Mouse (Mus musculus) kidney, postnatal 0 days (tissue): ENCODE results near the gene Copz1. TPM values are rescaled to one million over a fixed set of nuclear protein-coding genes. Genes with fewer than 3 reads are reported as not detected.

Experiments
- ATAC-seq: fragments of 200-750 bp; cut with Nextera tagmentation; replicated peaks from 2 replicates; pipeline ENCODE4 v1.8.0; 2017; ENCODE audit warnings: low read depth, moderate number of reproducible peaks, moderate TSS enrichment, moderate library complexity; ENCODE audit not compliant: low FRiP score
- DNase-seq: peaks from one replicate; pipeline ENCODE4 v3.0.0-alpha.2; 2016; ENCODE audit warnings: low spot score
- H3K27ac ChIP-seq: fragments of 300-500 bp; sonication (generic); 2 replicates; pipeline ENCODE4 v1.5.1; 2014; ENCODE audit warnings: mild to moderate bottlenecking
- H3K27me3 ChIP-seq: fragments of 300-500 bp; sonication (generic); 2 replicates; pipeline ENCODE4 v1.6.1; 2014; ENCODE audit warnings: low read length, mixed read lengths; ENCODE audit not compliant: insufficient read depth
- H3K36me3 ChIP-seq: fragments of 300-500 bp; sonication (generic); 2 replicates; pipeline ENCODE4 v1.6.1; 2014; ENCODE audit warnings: low read length, mixed read lengths; ENCODE audit not compliant: insufficient read depth
- H3K4me1 ChIP-seq: fragments of 300-500 bp; sonication (generic); replicated peaks from 2 replicates; pipeline ENCODE4 v1.6.1; 2014; ENCODE audit warnings: antibody characterized with exemption, low read length, mixed read lengths; ENCODE audit not compliant: insufficient read depth
- H3K4me2 ChIP-seq: fragments of 300-500 bp; sonication (generic); 2 replicates; pipeline ENCODE4 v1.6.1; 2014; ENCODE audit warnings: mild to moderate bottlenecking, low read length, moderate library complexity, mixed read lengths
- H3K4me3 ChIP-seq: fragments of 300-500 bp; sonication (generic); replicated peaks from 2 replicates; pipeline ENCODE4 v1.5.1; 2014; ENCODE audit warnings: low read depth, low read length
- H3K9ac ChIP-seq: fragments of 300-500 bp; sonication (generic); 2 replicates; pipeline ENCODE4 v1.6.1; 2014; ENCODE audit warnings: low read depth, low read length
- H3K9me3 ChIP-seq: fragments of 300-500 bp; sonication (generic); replicated peaks from 2 replicates; pipeline ENCODE4 v1.6.1; 2016; ENCODE audit warnings: low read length, inconsistent platforms, mixed read lengths
- CTCF ChIP-seq: IDR thresholded peaks from 2 replicates; pipeline ENCODE4 v1.5.1; 2016; ENCODE audit warnings: antibody characterized with exemption, low read depth, mild to moderate bottlenecking, moderate library complexity
- WGBS: fragments of 180-500 bp; shearing (Covaris S2); extraction: QIAGEN DNeasy Blood & Tissue Kit; methylation state at CpG from one replicate; pipeline ENCODE4 v1.1.7; 2014; 5-methylcytosine and 5-hydroxymethylcytosine counted together
- polyA plus RNA-seq: library from polyadenylated mRNA; unstranded; fragments of >200 nt; fragmentation: Nextera tagmentation; extraction: Ambion mirVana; gene quantifications from 2 replicates; pipeline ENCODE4 v1.2.1, GENCODE M21; 2015

The Copz1 gene
- polyA plus RNA-seq, 1 experiment from 2014 or later, result 237 TPM

DNA sequence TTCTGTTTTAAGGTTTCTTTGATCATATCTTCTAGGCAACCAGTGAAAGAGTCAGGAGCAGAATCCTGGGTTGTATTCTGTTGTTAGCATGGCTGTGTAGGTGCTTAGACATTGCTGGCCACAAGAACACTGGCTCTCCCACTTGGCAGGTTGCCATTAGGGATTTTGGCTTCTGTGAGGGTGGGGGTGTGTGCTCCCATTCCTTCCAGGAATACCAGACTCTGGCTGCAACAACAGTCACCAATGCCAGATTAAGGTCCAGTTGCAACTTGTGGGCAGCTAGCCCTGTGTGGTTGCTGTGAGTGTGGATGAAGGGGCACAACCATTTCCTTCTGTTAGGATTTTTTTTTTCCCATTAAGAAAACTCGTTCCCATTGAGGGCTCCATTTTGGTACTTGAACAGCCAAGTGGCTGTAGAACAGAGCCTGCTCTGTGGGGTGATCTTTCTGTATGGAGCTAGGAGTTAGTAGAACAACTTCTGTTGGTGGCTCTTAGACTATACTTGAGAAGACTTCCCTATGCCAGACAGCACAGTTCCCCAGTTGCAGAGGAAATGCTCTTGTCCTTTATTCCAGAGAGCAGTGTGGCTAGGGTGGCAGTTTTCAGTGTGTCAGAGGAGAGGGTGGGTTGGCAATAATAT lies 13.4 kb downstream of the Copz1 start:
- no peak overlapping the region for H3K4me3 ChIP-seq
- ATAC-seq, result no peak
- no peak for DNase-seq
- no peak overlapping the region for H3K9ac ChIP-seq
- WGBS, result 53% methylated on average over 1 of the region's 1 CpGs
- H3K27ac ChIP-seq, result no peak overlapping the region
- H3K36me3 ChIP-seq, result no peaks in the 10 kb centered on the region
- H3K4me2 ChIP-seq, result no peak overlapping the region
- TF ChIP-seq CTCF, result no peak
- H3K27me3 ChIP-seq, result no peaks in the 10 kb centered on the region
- peaks cover 8% of the 10 kb centered on the region; the same call in 1 of the 2 replicates for H3K4me1 ChIP-seq
- H3K9me3 ChIP-seq, result no peaks in the 10 kb centered on the region

DNA sequence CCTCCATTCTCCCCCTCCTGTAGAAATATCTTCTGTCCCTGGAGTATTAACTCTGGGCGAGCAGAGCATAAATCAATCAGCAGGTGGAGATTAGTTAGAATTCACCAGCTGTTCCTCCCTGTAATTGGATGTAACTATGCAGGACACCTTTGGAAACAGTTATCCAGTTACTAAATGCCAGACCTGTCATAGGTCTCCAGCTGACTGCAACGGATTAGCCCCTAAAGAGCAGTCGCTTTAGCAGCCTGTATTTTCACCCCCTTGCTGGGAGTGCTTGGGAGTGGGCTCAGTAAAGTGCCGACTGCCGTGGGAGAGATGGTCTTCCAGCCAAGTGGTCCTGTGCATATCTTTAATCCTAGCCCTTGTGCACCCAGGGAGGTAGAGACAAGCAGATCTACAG lies 17.1 kb downstream of the Copz1 start:
- H3K4me3 ChIP-seq, result no peak overlapping the region
- no peak for TF ChIP-seq CTCF
- H3K9me3 ChIP-seq, result no peaks in the 10 kb centered on the region
- 34% methylated on average over 5 of the region's 5 CpGs for WGBS
- DNase-seq, result peak; percentile 56
- H3K4me2 ChIP-seq, result no peak overlapping the region
- peaks cover 18% of the 10 kb centered on the region for H3K36me3 ChIP-seq
- H3K27ac ChIP-seq, result peak overlapping the region; percentile 54; the same call in 1 of the 2 replicates
- peaks cover 13% of the 10 kb centered on the region; the same call in 1 of the 2 replicates for H3K4me1 ChIP-seq
- H3K9ac ChIP-seq, result no peak overlapping the region
- no peak for ATAC-seq
- H3K27me3 ChIP-seq, result no peaks in the 10 kb centered on the region

DNA sequence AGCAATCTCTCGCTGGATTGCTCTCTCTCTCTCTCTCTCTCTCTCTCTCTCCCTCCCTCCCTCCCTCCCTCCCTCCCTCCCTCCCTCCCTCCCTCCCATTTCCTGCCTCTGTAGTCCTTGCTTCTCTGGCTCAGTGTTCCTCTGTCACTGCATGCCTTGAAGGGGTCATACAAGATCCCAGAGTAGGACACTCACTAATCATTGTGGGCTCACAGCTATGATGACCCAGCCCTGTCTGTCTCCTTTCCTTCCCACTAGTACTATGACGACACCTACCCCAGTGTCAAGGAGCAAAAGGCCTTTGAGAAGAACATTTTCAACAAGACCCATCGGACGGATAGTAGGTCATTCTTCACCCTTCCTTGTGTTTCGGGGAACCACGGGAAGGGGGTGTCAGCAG lies 17.9 kb downstream of the Copz1 start:
- Histone ChIP-seq H3K27me3 (no peaks in the 10 kb centered on the region), H3K9ac (no peak overlapping the region), H3K4me1 (peaks cover 13% of the 10 kb centered on the region; the same call in 1 of the 2 replicates), H3K27ac (0 out of 2 replicates have a peak overlapping the region, but pooled peaks have one; percentile 2), H3K4me2 (no peak overlapping the region), H3K4me3 (no peak overlapping the region), H3K36me3 (peaks cover 18% of the 10 kb centered on the region), H3K9me3 (no peaks in the 10 kb centered on the region)
- TF ChIP-seq CTCF, result no peak
- DNase-seq, result no peak
- WGBS, result 47% methylated on average over 6 of the region's 6 CpGs
- no peak for ATAC-seq

DNA sequence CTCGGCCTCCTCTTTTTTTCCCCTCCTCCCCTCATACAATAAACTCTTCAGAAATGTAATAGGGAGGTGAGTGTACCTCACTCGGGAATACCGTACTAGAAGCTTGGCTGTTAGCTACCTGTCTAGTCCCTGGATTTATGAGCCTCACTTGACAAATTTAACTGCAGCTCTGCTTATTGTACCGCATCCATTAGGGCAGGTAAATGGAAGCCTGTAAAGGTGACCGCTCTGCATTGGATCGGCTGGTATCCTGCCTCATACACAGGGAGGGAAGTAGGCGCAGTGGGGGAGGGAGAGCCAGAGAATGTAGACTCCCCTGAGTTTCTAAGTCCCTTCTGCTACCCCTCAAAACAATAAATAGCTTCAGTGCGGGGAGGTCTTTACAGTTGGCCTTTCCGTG lies 18.3 kb downstream of the Copz1 start:
- no peaks in the 10 kb centered on the region for H3K27me3 ChIP-seq
- no peak for DNase-seq
- TF ChIP-seq CTCF, result no peak
- H3K4me3 ChIP-seq, result no peak overlapping the region
- H3K9ac ChIP-seq, result no peak overlapping the region
- peaks cover 18% of the 10 kb centered on the region for H3K36me3 ChIP-seq
- peak overlapping the region; percentile 3; the same call in 1 of the 2 replicates for H3K27ac ChIP-seq
- ATAC-seq, result no peak
- H3K4me2 ChIP-seq, result no peak overlapping the region
- H3K9me3 ChIP-seq, result no peaks in the 10 kb centered on the region
- 41% methylated on average over 9 of the region's 9 CpGs for WGBS
- H3K4me1 ChIP-seq, result peaks cover 17% of the 10 kb centered on the region; the same call in 1 of the 2 replicates

DNA sequence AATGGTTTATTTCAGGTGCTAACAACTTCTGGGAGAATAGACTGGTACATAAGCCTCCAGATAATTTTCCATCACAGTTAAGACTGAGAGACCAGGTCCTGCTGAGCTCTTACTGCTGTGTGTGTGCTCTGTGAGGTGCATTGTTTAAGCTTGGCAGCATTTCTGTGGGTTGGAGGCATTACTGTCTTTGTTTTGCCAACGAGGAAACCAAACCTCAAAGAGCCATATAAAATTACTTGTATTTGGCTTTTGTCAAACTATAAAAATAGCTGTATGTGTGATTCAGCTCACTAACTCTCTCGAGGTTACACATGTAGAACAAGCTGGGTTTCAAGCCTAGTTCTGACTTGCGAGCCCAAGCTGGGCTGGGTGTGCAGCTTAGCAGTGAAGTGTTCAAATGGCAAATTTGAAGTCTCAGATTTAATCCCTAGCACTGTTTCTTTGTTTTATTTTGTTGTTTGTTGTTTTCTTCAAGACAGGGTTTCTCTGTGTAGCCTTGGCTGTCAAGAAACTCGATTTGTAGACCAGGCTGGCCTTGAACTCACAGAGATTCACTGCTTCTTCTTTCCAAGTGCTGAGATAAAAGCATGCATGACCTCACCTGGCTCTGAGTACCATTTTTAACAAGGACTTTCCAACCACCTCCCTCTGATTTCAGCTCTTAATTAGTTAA lies 20.3 kb downstream of the Copz1 start:
- no peak for ATAC-seq
- Histone ChIP-seq H3K27ac (no peak overlapping the region), H3K4me3 (no peak overlapping the region), H3K9ac (no peak overlapping the region), H3K4me2 (no peak overlapping the region), H3K36me3 (peaks cover 22% of the 10 kb centered on the region), H3K4me1 (peaks cover 18% of the 10 kb centered on the region; the same call in 1 of the 2 replicates), H3K27me3 (no peaks in the 10 kb centered on the region), H3K9me3 (no peaks in the 10 kb centered on the region)
- no peak for DNase-seq
- no peak for TF ChIP-seq CTCF
- 63% methylated on average over 4 of the region's 4 CpGs for WGBS

DNA sequence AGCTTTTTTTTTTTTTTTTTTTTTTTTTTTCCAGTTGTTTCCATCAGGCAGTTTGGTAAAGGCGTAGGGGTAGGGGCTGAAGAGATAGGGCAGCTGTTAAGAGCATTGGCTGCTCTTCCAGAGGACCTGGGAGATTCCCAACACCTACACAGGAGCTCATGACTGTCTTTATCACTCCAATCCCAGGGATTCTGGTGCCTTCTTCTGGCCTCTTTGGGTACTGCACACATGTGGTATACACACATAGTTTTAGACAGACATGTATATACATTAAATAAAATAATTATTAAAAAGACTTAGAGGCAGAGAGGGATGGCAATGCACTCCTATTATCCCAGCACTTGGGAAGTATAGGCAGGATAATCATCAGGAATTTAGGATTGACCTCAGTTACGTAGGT lies 20.9 kb downstream of the Copz1 start:
- Histone ChIP-seq H3K4me2 (no peak overlapping the region), H3K27ac (no peak overlapping the region), H3K4me3 (no peak overlapping the region), H3K9me3 (no peaks in the 10 kb centered on the region), H3K27me3 (no peaks in the 10 kb centered on the region), H3K4me1 (peaks cover 18% of the 10 kb centered on the region; the same call in 1 of the 2 replicates), H3K9ac (no peak overlapping the region), H3K36me3 (peaks cover 23% of the 10 kb centered on the region)
- peak; percentile 42; the same call in 1 of the 2 replicates for TF ChIP-seq CTCF
- DNase-seq (no peak), ATAC-seq (no peak)
- 92% methylated on average over 2 of the region's 2 CpGs for WGBS
